ENCODE assay signal across 8 mouse cellular contexts in genomic region chr9:108570207-108570896, GRCm38 (mm10). TPM values are rescaled to one million over a fixed set of nuclear protein-coding genes. Genes with fewer than 3 reads are reported as not detected.
A peak's percentile ranks its signal among the peaks of the same experiment; 100 is the strongest.
DNase-seq lines count a peak whose midpoint lies in the region; ATAC-seq and TF ChIP-seq lines count a peak whose summit lies in the region.

No protein-coding gene starts in this region.

- peaks cover 34% of the 10 kb centered on the region for H3K36me3 ChIP-seq in heart, postnatal 0 days (replicated peaks; ENCODE audit: control insufficient read depth, insufficient read depth, low read length)
- peaks cover 11% of the 10 kb centered on the region for H3K36me3 ChIP-seq in lung, postnatal 0 days (ENCODE audit: insufficient read depth, low read length)

- peak; percentile 87 for TF ChIP-seq CTCF in bone marrow, adult 2 months (IDR thresholded peaks at IDR 0.05; ENCODE audit: control insufficient read depth, insufficient read depth, low read length)
- TF ChIP-seq CTCF in heart, postnatal 0 days (IDR thresholded peaks at IDR 0.05; ENCODE audit: low read depth) = peak; percentile 61
- TF ChIP-seq CTCF in lung, postnatal 0 days (IDR thresholded peaks at IDR 0.05) = peak; percentile 84

- H3K4me2 ChIP-seq in heart, postnatal 0 days (ENCODE audit: low read depth, low read length) = peak overlapping the region; percentile 97
- peak overlapping the region; percentile 97 for H3K4me2 ChIP-seq in lung, postnatal 0 days (replicated peaks; ENCODE audit: low read depth, low read length)

- H3K9ac ChIP-seq in heart, postnatal 0 days (replicated peaks; ENCODE audit: low read depth, low read length) = peak overlapping the region; percentile 55
- peak overlapping the region; percentile 50 for H3K9ac ChIP-seq in lung, postnatal 0 days (replicated peaks; ENCODE audit: low read depth)

- peak; percentile 32; the same call in 1 of the 2 replicates for ATAC-seq in erythroblast, adult 5-6 weeks (replicated peaks; ENCODE audit: low FRiP score, poor library complexity, severe bottlenecking)
- no peak for ATAC-seq in heart, postnatal 0 days (ENCODE audit: insufficient read depth, low read depth)
- ATAC-seq in lung, postnatal 0 days = no peak

- under 1% methylated on average over 40 of the region's 40 CpGs for WGBS in bone marrow, adult 2 months
- WGBS in heart, postnatal 0 days = 1% methylated on average over 40 of the region's 40 CpGs
- 1% methylated on average over 40 of the region's 40 CpGs for WGBS in lung, postnatal 0 days

- peak overlapping the region; percentile 86 for H3K4me3 ChIP-seq in bone marrow, adult 2 months (replicated peaks; ENCODE audit: control insufficient read depth, low read depth, low read length)
- peak overlapping the region; percentile 68 for H3K4me3 ChIP-seq in heart, postnatal 0 days (ENCODE audit: low read depth, low read length)
- H3K4me3 ChIP-seq in lung, postnatal 0 days (ENCODE audit: low read depth, low read length) = peak overlapping the region; percentile 66

- H3K4me1 ChIP-seq in bone marrow, adult 2 months (ENCODE audit: control insufficient read depth, insufficient read depth, low read length) = peaks cover 10% of the 10 kb centered on the region; the same call in 1 of the 2 replicates
- H3K4me1 ChIP-seq in heart, postnatal 0 days (ENCODE audit: control insufficient read depth, insufficient read depth) = peaks cover 34% of the 10 kb centered on the region
- peaks cover 13% of the 10 kb centered on the region; the same call in 1 of the 2 replicates for H3K4me1 ChIP-seq in lung, postnatal 0 days (ENCODE audit: insufficient read depth, low read depth, low read length)

- TF ChIP-seq POLR2A in bone marrow, adult 2 months (IDR thresholded peaks at IDR 0.05; ENCODE audit: borderline replicate concordance, control insufficient read depth, low read depth, low read length) = no peak

- no peaks in the 10 kb centered on the region for H3K9me3 ChIP-seq in heart, postnatal 0 days (replicated peaks; ENCODE audit: control insufficient read depth, low read length)
- no peaks in the 10 kb centered on the region for H3K9me3 ChIP-seq in lung, postnatal 0 days (ENCODE audit: low read length)

- TF ChIP-seq EP300 in heart, postnatal 0 days (IDR thresholded peaks at IDR 0.05; ENCODE audit: low read depth) = no peak
- TF ChIP-seq EP300 in lung, postnatal 0 days (IDR thresholded peaks at IDR 0.05) = no peak

- peak; percentile 92 for DNase-seq in ES-CJ7 (ENCODE audit: low read depth, low spot score)
- no peak for DNase-seq in heart, postnatal 0 days (ENCODE audit: low spot score)
- DNase-seq in kidney, postnatal 36 days = peak; percentile 88 to 96
- DNase-seq in lung, postnatal 0 days (ENCODE audit: low spot score) = peak; percentile 81
- DNase-seq in ovary, postnatal 10 days (ENCODE audit: low spot score) = peak; percentile 56
- peak; percentile 89 for DNase-seq in thymus, postnatal 25 days

- H3K27ac ChIP-seq in bone marrow, adult 2 months (ENCODE audit: control insufficient read depth, insufficient read depth, low read depth, low read length, poor library complexity) = peak overlapping the region; percentile 65
- peak overlapping the region; percentile 5 for H3K27ac ChIP-seq in heart, postnatal 0 days (ENCODE audit: low read depth)
- H3K27ac ChIP-seq in lung, postnatal 0 days (ENCODE audit: low read length) = peak overlapping the region; percentile 34; the same call in 1 of the 2 replicates

- H3K27me3 ChIP-seq in heart, postnatal 0 days (ENCODE audit: control insufficient read depth, insufficient read depth, low read length) = no peaks in the 10 kb centered on the region
- no peaks in the 10 kb centered on the region for H3K27me3 ChIP-seq in lung, postnatal 0 days (replicated peaks; ENCODE audit: insufficient read depth, low read length)

RNA-seq across cellular contexts. Expression of gene Dalrd3, which starts 0.7 kb away (rescaled TPM):
- 44.0 and 105 TPM in 2 replicates for polyA plus RNA-seq in bone marrow, adult 2 months (2011; ENCODE audit: insufficient read depth, insufficient read length, low replicate concordance, missing spikeins)
- total RNA-seq in erythroblast, adult 5-6 weeks (2015; ENCODE audit: low replicate concordance) = 26.8 and 47.5 TPM in 2 replicates
- 10.3 and 11.4 TPM in 2 replicates for total RNA-seq in erythroblast, adult 5-6 weeks (2017; ENCODE audit: low replicate concordance)
- 54.0 and 71.1 TPM in 2 replicates for total RNA-seq in heart, postnatal 0 days (2014; rRNA removed; ENCODE audit: low replicate concordance)
- 38.3 and 39.6 TPM in 2 replicates for polyA plus RNA-seq in heart, postnatal 0 days (2015; fragmentation: Nextera tagmentation; extraction: Ambion mirVana)
- polyA plus RNA-seq in lung, postnatal 0 days (2015; fragmentation: Nextera tagmentation; extraction: Ambion mirVana) = 74.0 and 78.4 TPM in 2 replicates

RNA-seq across cellular contexts. Expression of gene Ndufaf3, which starts 3.1 kb away (rescaled TPM):
- polyA plus RNA-seq in bone marrow, adult 2 months (2011; ENCODE audit: insufficient read depth, insufficient read length, low replicate concordance, missing spikeins) = 14.7 and 23.0 TPM in 2 replicates
- total RNA-seq in erythroblast, adult 5-6 weeks (2015; ENCODE audit: low replicate concordance) = 8.3 and 15.9 TPM in 2 replicates
- total RNA-seq in erythroblast, adult 5-6 weeks (2017; ENCODE audit: low replicate concordance) = 3.1 and 4.2 TPM in 2 replicates
- total RNA-seq in heart, postnatal 0 days (2014; rRNA removed; ENCODE audit: low replicate concordance) = 41.3 and 84.4 TPM in 2 replicates
- 82.6 and 86.1 TPM in 2 replicates for polyA plus RNA-seq in heart, postnatal 0 days (2015; fragmentation: Nextera tagmentation; extraction: Ambion mirVana)
- polyA plus RNA-seq in lung, postnatal 0 days (2015; fragmentation: Nextera tagmentation; extraction: Ambion mirVana) = 65.7 and 66.3 TPM in 2 replicates

RNA-seq across cellular contexts. Expression of gene Wdr6, which starts 8.2 kb away (rescaled TPM):
- polyA plus RNA-seq in bone marrow, adult 2 months (2011; ENCODE audit: insufficient read depth, insufficient read length, low replicate concordance, missing spikeins) = 5.8 and 7.9 TPM in 2 replicates
- 2.1 and 4.0 TPM in 2 replicates for total RNA-seq in erythroblast, adult 5-6 weeks (2015; ENCODE audit: low replicate concordance)
- 1.5 and 1.7 TPM in 2 replicates for total RNA-seq in erythroblast, adult 5-6 weeks (2017; ENCODE audit: low replicate concordance)
- 44.9 and 53.2 TPM in 2 replicates for total RNA-seq in heart, postnatal 0 days (2014; rRNA removed; ENCODE audit: low replicate concordance)
- polyA plus RNA-seq in heart, postnatal 0 days (2015; fragmentation: Nextera tagmentation; extraction: Ambion mirVana) = 21.1 and 25.1 TPM in 2 replicates
- polyA plus RNA-seq in lung, postnatal 0 days (2015; fragmentation: Nextera tagmentation; extraction: Ambion mirVana) = 36.6 and 39.5 TPM in 2 replicates

RNA-seq across cellular contexts. Expression of gene Impdh2, which starts 10.3 kb away (rescaled TPM):
- polyA plus RNA-seq in bone marrow, adult 2 months (2011; ENCODE audit: insufficient read depth, insufficient read length, low replicate concordance, missing spikeins) = 56.2 and 207 TPM in 2 replicates
- total RNA-seq in erythroblast, adult 5-6 weeks (2015; ENCODE audit: low replicate concordance) = 64.2 and 120 TPM in 2 replicates
- total RNA-seq in erythroblast, adult 5-6 weeks (2017; ENCODE audit: low replicate concordance) = 50.0 and 52.2 TPM in 2 replicates
- 69.2 and 87.5 TPM in 2 replicates for total RNA-seq in heart, postnatal 0 days (2014; rRNA removed; ENCODE audit: low replicate concordance)
- 52.6 and 54.7 TPM in 2 replicates for polyA plus RNA-seq in heart, postnatal 0 days (2015; fragmentation: Nextera tagmentation; extraction: Ambion mirVana)
- 55.6 and 56.2 TPM in 2 replicates for polyA plus RNA-seq in lung, postnatal 0 days (2015; fragmentation: Nextera tagmentation; extraction: Ambion mirVana)

RNA-seq across cellular contexts. Expression of gene P4htm, which starts 27.1 kb away (rescaled TPM):
- 1.4 TPM in 1 of 2 replicates, not detected in the other for polyA plus RNA-seq in bone marrow, adult 2 months (2011; ENCODE audit: insufficient read depth, insufficient read length, low replicate concordance, missing spikeins)
- total RNA-seq in erythroblast, adult 5-6 weeks (2015; ENCODE audit: low replicate concordance) = not detected in 2 replicates
- total RNA-seq in erythroblast, adult 5-6 weeks (2017; ENCODE audit: low replicate concordance) = 1.8 TPM in 1 of 2 replicates, not detected in the other
- 18.7 and 37.8 TPM in 2 replicates for total RNA-seq in heart, postnatal 0 days (2014; rRNA removed; ENCODE audit: low replicate concordance)
- polyA plus RNA-seq in heart, postnatal 0 days (2015; fragmentation: Nextera tagmentation; extraction: Ambion mirVana) = 16.6 and 17.7 TPM in 2 replicates
- 3.2 and 4.1 TPM in 2 replicates for polyA plus RNA-seq in lung, postnatal 0 days (2015; fragmentation: Nextera tagmentation; extraction: Ambion mirVana)

Comparison
In these comparisons a context has a peak if more than half of its experiments do, and no peak if none do; other contexts are left out.
1. H3K27ac ChIP-seq: peak in every context shown above with its lines; median percentile 65 in bone marrow, adult 2 months; 34 in lung, postnatal 0 days; 5 in heart, postnatal 0 days.